Mouse (Mus musculus) layer of hippocampus, postnatal 14 days (tissue): ENCODE measurements around the gene Apobec4. TPM values are rescaled to one million over a fixed set of nuclear protein-coding genes. Genes with fewer than 3 reads are reported as not detected.

ENCODE experiments used
- DNase-seq, 2 experiments: peaks; one replicate each; pipeline ENCODE4 v3.0.0; 2021 to 2022; ENCODE audit warnings: low spot score in 2 of 2, mixed read lengths in 1 of 2
- long read RNA-seq, 2 experiments: library from polyadenylated mRNA; stranded (forward); transcript quantifications; one replicate each; pipeline ENCODE4 v2.0.0; 2021
- total RNA-seq, 2 experiments: library from RNA; stranded (reverse); gene quantifications; 2 replicates each; pipeline ENCODE4 v1.2.3; 2021

Apobec4 gene
- not detected for total RNA-seq
- long read RNA-seq, experiment 1 = 0 reads
- long read RNA-seq, experiment 2, partial matches to known transcripts = 0 of 1 reads
- long read RNA-seq, experiment 2, other reads (novel, unspliced or antisense) = 1 of 1 reads

GRCm38 (mm10) chr1:152750312-152750965 lies at the start of gene Apobec4:
Gene Apobec4, plus strand, starts transcription at chr1:152750551.
- peak; percentile 39 to 61 for DNase-seq

GRCm38 (mm10) chr1:152701066-152701465 lies 49.3 kb upstream of the Apobec4 start:
- DNase-seq = no peak

- no peak for DNase-seq
These were observed 47.4 kb upstream of the Apobec4 start for GRCm38 (mm10) chr1:152702920-152703319.

GRCm38 (mm10) chr1:152703941-152704340 lies 46.4 kb upstream of the Apobec4 start:
- DNase-seq = no peak

GRCm38 (mm10) chr1:152707560-152707959 lies 42.8 kb upstream of the Apobec4 start:
- no peak for DNase-seq

GRCm38 (mm10) chr1:152711037-152711436 lies 39.3 kb upstream of the Apobec4 start:
- peak in 1 of 2 experiments; percentile 15 for DNase-seq

- DNase-seq = no peak
These were observed 36.4 kb upstream of the Apobec4 start for GRCm38 (mm10) chr1:152713924-152714323.

GRCm38 (mm10) chr1:152714405-152714804 lies 35.9 kb upstream of the Apobec4 start:
- DNase-seq = no peak

- DNase-seq = no peak
These were observed 33.0 kb upstream of the Apobec4 start for GRCm38 (mm10) chr1:152717329-152717728.

GRCm38 (mm10) chr1:152718200-152718599 lies 32.2 kb upstream of the Apobec4 start:
- no peak for DNase-seq

- DNase-seq = no peak
These were observed 29.4 kb upstream of the Apobec4 start for GRCm38 (mm10) chr1:152720969-152721368.

GRCm38 (mm10) chr1:152721535-152722198 lies 28.7 kb upstream of the Apobec4 start:
- DNase-seq = no peak

- no peak for DNase-seq
These were observed 26.1 kb upstream of the Apobec4 start for GRCm38 (mm10) chr1:152724286-152724685.

GRCm38 (mm10) chr1:152726095-152726494 lies 24.3 kb upstream of the Apobec4 start:
- DNase-seq = no peak

- no peak for DNase-seq
These were observed 22.6 kb upstream of the Apobec4 start for GRCm38 (mm10) chr1:152727604-152728236.

- DNase-seq = no peak
These were observed 11.6 kb upstream of the Apobec4 start for GRCm38 (mm10) chr1:152738793-152739192.

GRCm38 (mm10) chr1:152739374-152739773 lies 11.0 kb upstream of the Apobec4 start:
- no peak for DNase-seq

GRCm38 (mm10) chr1:152743095-152743826 lies 7.1 kb upstream of the Apobec4 start:
- no peak for DNase-seq

- DNase-seq = peak; percentile 81 to 89
These were observed 3.9 kb upstream of the Apobec4 start for GRCm38 (mm10) chr1:152746426-152746825.

GRCm38 (mm10) chr1:152749276-152749675 lies 1.1 kb upstream of the Apobec4 start:
- DNase-seq = no peak

- no peak for DNase-seq
These were observed 11.4 kb downstream of the Apobec4 start for GRCm38 (mm10) chr1:152761791-152762190.
